Mouse (Mus musculus) myocyte (in vitro differentiated cells): Measurements from ENCODE around the gene 4930568D16Rik.

Experiments used
- E2F4 ChIP-seq: IDR thresholded peaks from one replicate; pipeline ENCODE4 v1.6.1; 2011; ENCODE audit warnings: mild to moderate bottlenecking, control low read depth, moderate library complexity; ENCODE audit not compliant: insufficient read depth
- MAX ChIP-seq: IDR thresholded peaks from one replicate; pipeline ENCODE4 v1.6.1; 2011; ENCODE audit warnings: low read depth, mild to moderate bottlenecking, control low read depth
- MYOG ChIP-seq, 3 experiments: IDR thresholded peaks; one replicate each; pipeline ENCODE4 v1.6.1; 2011; ENCODE audit warnings: control low read depth in 2 of 3, low read depth in 2 of 3, mild to moderate bottlenecking in 2 of 3; ENCODE audit not compliant: insufficient read length in 2 of 3, control insufficient read depth in 1 of 3, insufficient read depth in 1 of 3
- POLR2A ChIP-seq: IDR thresholded peaks from one replicate; pipeline ENCODE4 v1.6.1; 2011; ENCODE audit warnings: low read depth, mild to moderate bottlenecking, control low read depth, moderate library complexity; ENCODE audit not compliant: insufficient read length
- POLR2AphosphoS2 ChIP-seq: IDR thresholded peaks from one replicate; pipeline ENCODE4 v1.6.1; 2011; ENCODE audit warnings: low read depth, control low read depth; ENCODE audit not compliant: insufficient read length
- TCF3 ChIP-seq: IDR thresholded peaks from one replicate; pipeline ENCODE4 v1.6.1; 2011; ENCODE audit warnings: low read depth, control low read depth; ENCODE audit not compliant: insufficient read length

- no peak for TF ChIP-seq MYOG (IDR thresholded peaks at IDR 0.05; ENCODE audit: control insufficient read depth in 1 of 3, insufficient read depth in 1 of 3, insufficient read length in 2 of 3, low read depth in 2 of 3)
- no peak for TF ChIP-seq MAX
- no peak for TF ChIP-seq E2F4
- TF ChIP-seq POLR2A, result no peak
- TF ChIP-seq POLR2AphosphoS2, result no peak
- TF ChIP-seq TCF3, result no peak
These were observed 44.7 kb upstream of the 4930568D16Rik start for GRCm38 (mm10) chr2:35412246-35412645.
